Mouse (Mus musculus) kidney, postnatal 10 days (tissue): ENCODE results near the gene Svs4.
"Not testable (repeated sequence)": the region's sequence is repeated elsewhere in the genome, so short reads cannot be mapped to it uniquely, and the experiment has no call there.

Experiments used
- DNase-seq: peaks from one replicate; pipeline ENCODE4 v3.0.0; 2021; ENCODE audit warnings: mixed read lengths

The Svs4 gene

DNA sequence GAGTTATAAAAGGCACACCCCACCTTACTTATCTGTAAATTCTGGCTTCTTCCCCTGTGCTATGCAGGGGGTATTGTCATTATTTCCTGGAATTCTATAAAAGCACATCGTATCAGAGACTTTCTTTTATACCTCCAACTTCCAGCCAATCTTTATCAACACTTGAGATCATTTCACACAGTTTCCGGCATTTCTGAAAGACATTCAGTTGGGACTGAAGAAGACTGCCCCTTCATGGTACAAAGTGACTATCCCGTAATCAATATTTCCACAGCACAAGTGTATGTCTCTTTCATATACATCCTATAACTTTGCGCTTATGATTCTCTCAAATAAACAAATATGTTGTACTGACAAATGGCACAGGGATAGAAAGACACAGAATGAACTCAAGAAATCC is at the start of gene Svs4:
TSS of gene Svs4 (minus strand) at position 101 of the 400 bp plus-strand sequence.
- DNase-seq: no peak

- no peak for DNase-seq
Measured at GRCm38 (mm10) chr2:164320983-164321382, 42.7 kb upstream of the Svs4 start.

GRCm38 (mm10) chr2:164316451-164316850 is 38.2 kb upstream of the Svs4 start, which contains the start of gene Svs6:
Svs6 (plus strand) TSS chr2:164316751.
- not testable (repeated sequence) for DNase-seq

GRCm38 (mm10) chr2:164315460-164315859 is 37.2 kb upstream of the Svs4 start:
- DNase-seq: not testable (repeated sequence)

DNA sequence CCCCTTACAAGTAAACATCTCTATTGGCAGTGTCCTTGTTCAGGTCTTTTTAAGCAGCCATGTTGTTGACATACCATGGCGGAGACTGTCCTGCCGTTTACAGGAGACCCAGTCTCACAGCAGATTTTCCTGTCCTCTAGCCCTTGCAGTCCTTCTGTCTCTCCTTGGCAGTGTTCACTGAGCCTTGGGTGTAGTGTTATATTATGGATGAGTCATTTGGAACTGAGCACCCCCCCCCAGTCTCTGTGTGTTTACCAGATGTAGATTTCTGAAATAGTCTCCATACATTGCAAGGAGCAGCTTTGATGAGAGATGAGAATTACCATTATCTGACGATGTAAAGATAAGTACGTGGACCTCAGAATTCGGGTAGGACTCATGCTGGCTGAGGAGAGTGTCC is 34.3 kb upstream of the Svs4 start:
- DNase-seq: no peak

DNA sequence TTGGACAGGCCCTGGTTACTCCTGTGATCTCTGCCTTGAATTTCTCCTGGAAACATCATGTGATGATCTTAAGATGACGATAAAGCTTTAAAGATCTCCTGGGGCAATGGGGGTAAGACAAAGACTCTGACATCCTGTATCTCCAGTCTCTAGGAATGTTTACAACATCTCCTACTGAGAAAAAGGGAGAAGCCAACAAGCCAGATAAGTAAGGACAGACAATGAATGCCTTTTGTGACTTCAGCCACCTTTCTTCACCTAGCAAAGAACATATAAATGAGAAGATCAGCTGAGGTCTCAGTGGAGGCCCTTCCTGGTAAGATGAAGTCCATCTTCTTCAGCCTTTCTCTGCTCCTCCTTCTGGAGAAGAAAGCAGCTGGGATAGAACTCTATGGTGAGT is 10.7 kb upstream of the Svs4 start, which contains the start of gene Svs3a:
TSS of gene Svs3a (plus strand) at position 301 of the 400 bp plus-strand sequence.
- not testable (repeated sequence) for DNase-seq

DNA sequence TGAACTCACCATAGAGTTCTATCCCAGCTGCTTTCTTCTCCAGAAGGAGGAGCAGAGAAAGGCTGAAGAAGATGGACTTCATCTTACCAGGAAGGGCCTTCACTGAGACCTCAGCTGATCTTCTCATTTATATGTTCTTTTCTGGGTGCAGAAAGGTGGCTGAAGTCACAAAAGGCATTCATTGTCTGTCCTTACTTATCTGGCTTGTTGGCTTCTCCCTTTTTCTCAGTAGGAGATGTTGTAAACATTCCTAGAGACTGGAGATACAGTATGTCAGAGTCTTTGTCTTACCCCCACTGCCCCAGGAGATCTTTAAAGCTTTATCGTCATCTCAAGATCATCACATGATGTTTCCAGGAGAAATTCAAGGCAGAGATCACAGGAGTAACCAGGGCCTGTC is 21.7 kb downstream of the Svs4 start, which contains the start of gene Svs3b:
TSS of gene Svs3b (minus strand) at position 101 of the 400 bp plus-strand sequence.
- DNase-seq: not testable (repeated sequence)

DNA sequence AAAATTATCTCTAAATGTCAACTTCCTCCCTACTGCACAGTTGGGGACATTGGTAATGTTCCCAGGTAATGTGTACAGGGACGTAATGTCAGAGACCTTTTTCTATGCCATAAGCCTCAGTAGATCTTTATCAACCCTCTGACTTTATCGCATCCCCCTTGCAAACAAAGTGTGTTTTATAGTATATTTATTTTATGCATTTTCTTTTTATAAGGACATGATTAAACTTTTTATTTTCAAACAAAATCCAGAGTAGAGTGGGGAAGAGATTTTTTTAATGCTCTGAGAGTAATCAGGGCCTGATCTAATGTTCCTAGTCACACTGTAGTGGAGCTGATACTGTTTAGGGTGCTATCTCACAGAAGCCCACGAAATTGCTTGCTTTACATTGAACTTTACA is 39.9 kb downstream of the Svs4 start, which contains the start of gene Svs2:
TSS of gene Svs2 (minus strand) at position 101 of the 400 bp plus-strand sequence.
- DNase-seq: no peak

- no peak for DNase-seq
Measured at GRCm38 (mm10) chr2:164232671-164233070, 45.6 kb downstream of the Svs4 start.

- DNase-seq: no peak
Measured at GRCm38 (mm10) chr2:164228361-164229070, 49.7 kb downstream of the Svs4 start.
